Mouse (Mus musculus): ENCODE results near the gene Gm49391. TPM values are rescaled to one million over a fixed set of nuclear protein-coding genes. Genes with fewer than 3 reads are reported as not detected.

Gene Gm49391
- 1.1 and 2.2 TPM in 2 replicates for polyA plus RNA-seq (2015; fragmentation: Nextera tagmentation; extraction: Ambion mirVana)

GRCm38 (mm10) chr13:60936500-60936901 is at the start of gene Gm49391, which contains the start of gene Ctla2a:
TSS of gene Gm49391 (minus strand) at chr13:60936571.
TSS of gene Ctla2a (minus strand) at chr13:60936625.

GRCm38 (mm10) chr13:60941884-60942283 is 5.5 kb upstream of the Gm49391 start, which contains the start of gene Tpbpa:
TSS of gene Tpbpa (minus strand) at chr13:60941984.

GRCm38 (mm10) chr13:60935490-60935889 is 881 bp downstream of the Gm49391 start, which contains the start of gene Gm49393:
TSS of gene Gm49393 (minus strand) at chr13:60935590.

GRCm38 (mm10) chr13:60904780-60905179 is 31.6 kb downstream of the Gm49391 start, which contains the start of gene Tpbpb:
TSS of gene Tpbpb (minus strand) at chr13:60904880.

GRCm38 (mm10) chr13:60897328-60897727 is 39.0 kb downstream of the Gm49391 start, which contains the start of gene Ctla2b:
TSS of gene Ctla2b (minus strand) at chr13:60897447.

GRCm38 (mm10) chr13:60896794-60897193 is 39.6 kb downstream of the Gm49391 start, which contains the start of gene Gm49392:
TSS of gene Gm49392 (minus strand) at chr13:60896894.

GRCm38 (mm10) chr13:60864281-60864680 is 72.1 kb downstream of the Gm49391 start, which contains the start of gene 4930486L24Rik:
TSS of gene 4930486L24Rik (minus strand) at chr13:60864475.

Other genes starting within 250 kb of the Gm49391 start
- gene BC051665, start 150.2 kb downstream of the Gm49391 start, polyA plus RNA-seq (2015; fragmentation: Nextera tagmentation; extraction: Ambion mirVana): not detected in 2 replicates
- not detected in 2 replicates for gene Ctsll3, start 133.7 kb downstream of the Gm49391 start, polyA plus RNA-seq (2015; fragmentation: Nextera tagmentation; extraction: Ambion mirVana)
- not detected in 2 replicates for gene 4930486L24Rik, start 72.1 kb downstream of the Gm49391 start, polyA plus RNA-seq (2015; fragmentation: Nextera tagmentation; extraction: Ambion mirVana)
- gene Gm49392, start 39.7 kb downstream of the Gm49391 start, polyA plus RNA-seq (2015; fragmentation: Nextera tagmentation; extraction: Ambion mirVana): 0.28 and 0.37 TPM in 2 replicates
- 2.3 and 3.4 TPM in 2 replicates for gene Ctla2b, start 39.1 kb downstream of the Gm49391 start, polyA plus RNA-seq (2015; fragmentation: Nextera tagmentation; extraction: Ambion mirVana)
- not detected in 2 replicates for gene Tpbpb, start 31.7 kb downstream of the Gm49391 start, polyA plus RNA-seq (2015; fragmentation: Nextera tagmentation; extraction: Ambion mirVana)
- not detected in 2 replicates for gene Gm49393, start 981 bp downstream of the Gm49391 start, polyA plus RNA-seq (2015; fragmentation: Nextera tagmentation; extraction: Ambion mirVana)
- gene Ctla2a, start 54 bp upstream of the Gm49391 start, polyA plus RNA-seq (2015; fragmentation: Nextera tagmentation; extraction: Ambion mirVana): 34.1 and 37.4 TPM in 2 replicates
- not detected in 2 replicates for gene Tpbpa, start 5.4 kb upstream of the Gm49391 start, polyA plus RNA-seq (2015; fragmentation: Nextera tagmentation; extraction: Ambion mirVana)
- gene Ctsj, start 69.4 kb upstream of the Gm49391 start, polyA plus RNA-seq (2015; fragmentation: Nextera tagmentation; extraction: Ambion mirVana): not detected in 2 replicates
- not detected in 2 replicates for gene Ctsq, start 104.1 kb upstream of the Gm49391 start, polyA plus RNA-seq (2015; fragmentation: Nextera tagmentation; extraction: Ambion mirVana)
- not detected in 2 replicates for gene Ctsr, start 227.7 kb upstream of the Gm49391 start, polyA plus RNA-seq (2015; fragmentation: Nextera tagmentation; extraction: Ambion mirVana)

Data from neural tube, postnatal 0 days (tissue).